Mouse (Mus musculus): ENCODE results near the gene Lrrc9. TPM values are rescaled to one million over a fixed set of nuclear protein-coding genes. Genes with fewer than 3 reads are reported as not detected.

Lrrc9 gene
- polyA plus RNA-seq, 1 experiment = not detected

- TF ChIP-seq MYOD1 (IDR thresholded peaks at IDR 0.05; ENCODE audit: control insufficient read depth, insufficient read length, low read depth) (no peak), USF1 (IDR thresholded peaks at IDR 0.05; ENCODE audit: low read depth) (no peak), CEBPB (IDR thresholded peaks at IDR 0.05; ENCODE audit: low read depth) (no peak), MYOG (IDR thresholded peaks at IDR 0.05; ENCODE audit: control insufficient read depth, extremely low read depth, insufficient read length) (no peak), CTCF (IDR thresholded peaks at IDR 0.05; ENCODE audit: control insufficient read depth, insufficient read depth, insufficient read length) (no peak), FOSL1 (IDR thresholded peaks at IDR 0.05; ENCODE audit: insufficient read depth, low read length, poor library complexity, severe bottlenecking) (no peak), MAX (IDR thresholded peaks at IDR 0.05) (no peak)
- no peaks in the 10 kb centered on the region for H3K36me3 ChIP-seq (ENCODE audit: control insufficient read depth, insufficient read depth)
- peaks cover 4% of the 10 kb centered on the region for H3K27me3 ChIP-seq (ENCODE audit: control insufficient read depth, insufficient read depth, insufficient read length)
- no peaks in the 10 kb centered on the region for H3K79me2 ChIP-seq (ENCODE audit: control insufficient read depth, insufficient read depth)
- no peak overlapping the region for H3ac ChIP-seq (ENCODE audit: control insufficient read depth, insufficient read length, low read depth)
- H3K4me3 ChIP-seq (ENCODE audit: insufficient read depth, poor library complexity, severe bottlenecking) = no peak overlapping the region
- no peaks in the 10 kb centered on the region for H3K79me3 ChIP-seq (ENCODE audit: low read depth)
Measured at GRCm38 (mm10) chr12:72519352-72519751, 77.7 kb downstream of the Lrrc9 start.

GRCm38 (mm10) chr12:72519855-72520254 is 78.2 kb downstream of the Lrrc9 start:
- Histone ChIP-seq H3K79me2 (ENCODE audit: control insufficient read depth, insufficient read depth) (no peaks in the 10 kb centered on the region), H3K27me3 (ENCODE audit: control insufficient read depth, insufficient read depth, insufficient read length) (peaks cover 2% of the 10 kb centered on the region), H3K4me3 (ENCODE audit: insufficient read depth, poor library complexity, severe bottlenecking) (no peak overlapping the region), H3ac (ENCODE audit: control insufficient read depth, insufficient read length, low read depth) (no peak overlapping the region), H3K36me3 (ENCODE audit: control insufficient read depth, insufficient read depth) (no peaks in the 10 kb centered on the region), H3K79me3 (ENCODE audit: low read depth) (no peaks in the 10 kb centered on the region)
- no peak for TF ChIP-seq FOSL1 (IDR thresholded peaks at IDR 0.05; ENCODE audit: insufficient read depth, low read length, poor library complexity, severe bottlenecking)
- no peak for TF ChIP-seq CTCF (IDR thresholded peaks at IDR 0.05; ENCODE audit: control insufficient read depth, insufficient read depth, insufficient read length)
- TF ChIP-seq USF1 (IDR thresholded peaks at IDR 0.05; ENCODE audit: low read depth) = no peak
- TF ChIP-seq MYOD1 (IDR thresholded peaks at IDR 0.05; ENCODE audit: control insufficient read depth, insufficient read length, low read depth) = no peak
- no peak for TF ChIP-seq MAX (IDR thresholded peaks at IDR 0.05)
- TF ChIP-seq CEBPB (IDR thresholded peaks at IDR 0.05; ENCODE audit: low read depth) = no peak
- TF ChIP-seq MYOG (IDR thresholded peaks at IDR 0.05; ENCODE audit: control insufficient read depth, extremely low read depth, insufficient read length) = no peak

DNA sequence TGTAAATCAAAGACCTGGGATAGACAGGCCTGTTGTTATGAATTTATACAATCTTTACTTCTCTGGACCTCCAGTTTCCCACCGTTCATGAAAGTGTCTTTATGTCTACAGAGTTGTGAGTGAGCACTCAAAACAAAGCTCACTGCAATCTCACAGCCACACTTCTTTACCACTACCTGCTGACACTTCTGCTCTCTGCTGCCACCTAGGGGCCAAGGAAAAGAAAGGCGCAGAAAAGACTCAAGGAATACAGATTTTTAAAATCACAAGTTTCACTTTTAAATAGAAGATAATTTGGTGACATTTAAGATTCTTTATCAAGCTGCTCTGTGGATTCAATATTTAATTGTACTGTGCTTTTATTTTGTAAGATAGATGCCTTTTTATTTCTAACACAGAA is 79.0 kb downstream of the Lrrc9 start:
- Histone ChIP-seq H3K4me3 (ENCODE audit: insufficient read depth, poor library complexity, severe bottlenecking) (no peak overlapping the region), H3K36me3 (ENCODE audit: control insufficient read depth, insufficient read depth) (no peaks in the 10 kb centered on the region), H3K79me3 (ENCODE audit: low read depth) (no peaks in the 10 kb centered on the region), H3K79me2 (ENCODE audit: control insufficient read depth, insufficient read depth) (no peaks in the 10 kb centered on the region), H3ac (ENCODE audit: control insufficient read depth, insufficient read length, low read depth) (no peak overlapping the region), H3K27me3 (ENCODE audit: control insufficient read depth, insufficient read depth, insufficient read length) (no peaks in the 10 kb centered on the region)
- TF ChIP-seq MYOG (IDR thresholded peaks at IDR 0.05; ENCODE audit: control insufficient read depth, extremely low read depth, insufficient read length) (no peak), CTCF (IDR thresholded peaks at IDR 0.05; ENCODE audit: control insufficient read depth, insufficient read depth, insufficient read length) (peak; percentile 14)

- no peaks in the 10 kb centered on the region for H3K79me2 ChIP-seq (ENCODE audit: control insufficient read depth, insufficient read depth)
- H3K27me3 ChIP-seq (ENCODE audit: control insufficient read depth, insufficient read depth, insufficient read length) = no peaks in the 10 kb centered on the region
- no peaks in the 10 kb centered on the region for H3K79me3 ChIP-seq (ENCODE audit: low read depth)
- TF ChIP-seq MYOG (IDR thresholded peaks at IDR 0.05; ENCODE audit: control insufficient read depth, extremely low read depth, insufficient read length) (no peak), CTCF (IDR thresholded peaks at IDR 0.05; ENCODE audit: control insufficient read depth, insufficient read depth, insufficient read length) (no peak), MAX (IDR thresholded peaks at IDR 0.05) (no peak), MYOD1 (IDR thresholded peaks at IDR 0.05; ENCODE audit: control insufficient read depth, insufficient read length, low read depth) (no peak), USF1 (IDR thresholded peaks at IDR 0.05; ENCODE audit: low read depth) (no peak), FOSL1 (IDR thresholded peaks at IDR 0.05; ENCODE audit: insufficient read depth, low read length, poor library complexity, severe bottlenecking) (no peak), CEBPB (IDR thresholded peaks at IDR 0.05; ENCODE audit: low read depth) (no peak)
- no peak overlapping the region for H3ac ChIP-seq (ENCODE audit: control insufficient read depth, insufficient read length, low read depth)
- H3K4me3 ChIP-seq (ENCODE audit: insufficient read depth, poor library complexity, severe bottlenecking) = no peak overlapping the region
- H3K36me3 ChIP-seq (ENCODE audit: control insufficient read depth, insufficient read depth) = no peaks in the 10 kb centered on the region
Measured at GRCm38 (mm10) chr12:72525588-72525987, 83.9 kb downstream of the Lrrc9 start.

GRCm38 (mm10) chr12:72532303-72532702 is 90.6 kb downstream of the Lrrc9 start:
- Histone ChIP-seq H3ac (ENCODE audit: control insufficient read depth, insufficient read length, low read depth) (no peak overlapping the region), H3K27me3 (ENCODE audit: control insufficient read depth, insufficient read depth, insufficient read length) (no peaks in the 10 kb centered on the region), H3K79me2 (ENCODE audit: control insufficient read depth, insufficient read depth) (peaks cover 10% of the 10 kb centered on the region), H3K79me3 (ENCODE audit: low read depth) (peaks cover 3% of the 10 kb centered on the region), H3K36me3 (ENCODE audit: control insufficient read depth, insufficient read depth) (no peaks in the 10 kb centered on the region), H3K4me3 (ENCODE audit: insufficient read depth, poor library complexity, severe bottlenecking) (no peak overlapping the region)
- TF ChIP-seq USF1 (IDR thresholded peaks at IDR 0.05; ENCODE audit: low read depth) (no peak), FOSL1 (IDR thresholded peaks at IDR 0.05; ENCODE audit: insufficient read depth, low read length, poor library complexity, severe bottlenecking) (no peak), CTCF (IDR thresholded peaks at IDR 0.05; ENCODE audit: control insufficient read depth, insufficient read depth, insufficient read length) (no peak), CEBPB (IDR thresholded peaks at IDR 0.05; ENCODE audit: low read depth) (no peak), MAX (IDR thresholded peaks at IDR 0.05) (no peak), MYOD1 (IDR thresholded peaks at IDR 0.05; ENCODE audit: control insufficient read depth, insufficient read length, low read depth) (no peak), MYOG (IDR thresholded peaks at IDR 0.05; ENCODE audit: control insufficient read depth, extremely low read depth, insufficient read length) (no peak)

GRCm38 (mm10) chr12:72533986-72534385 is 92.3 kb downstream of the Lrrc9 start:
- no peak for TF ChIP-seq USF1 (IDR thresholded peaks at IDR 0.05; ENCODE audit: low read depth)
- TF ChIP-seq MAX (IDR thresholded peaks at IDR 0.05) = no peak
- TF ChIP-seq CEBPB (IDR thresholded peaks at IDR 0.05; ENCODE audit: low read depth) = no peak
- no peak for TF ChIP-seq MYOD1 (IDR thresholded peaks at IDR 0.05; ENCODE audit: control insufficient read depth, insufficient read length, low read depth)
- TF ChIP-seq FOSL1 (IDR thresholded peaks at IDR 0.05; ENCODE audit: insufficient read depth, low read length, poor library complexity, severe bottlenecking) = no peak
- TF ChIP-seq CTCF (IDR thresholded peaks at IDR 0.05; ENCODE audit: control insufficient read depth, insufficient read depth, insufficient read length) = no peak
- TF ChIP-seq MYOG (IDR thresholded peaks at IDR 0.05; ENCODE audit: control insufficient read depth, extremely low read depth, insufficient read length) = no peak
- Histone ChIP-seq H3K27me3 (ENCODE audit: control insufficient read depth, insufficient read depth, insufficient read length) (no peaks in the 10 kb centered on the region), H3K79me3 (ENCODE audit: low read depth) (peaks cover 11% of the 10 kb centered on the region), H3K36me3 (ENCODE audit: control insufficient read depth, insufficient read depth) (no peaks in the 10 kb centered on the region), H3ac (ENCODE audit: control insufficient read depth, insufficient read length, low read depth) (no peak overlapping the region), H3K79me2 (ENCODE audit: control insufficient read depth, insufficient read depth) (peaks cover 27% of the 10 kb centered on the region), H3K4me3 (ENCODE audit: insufficient read depth, poor library complexity, severe bottlenecking) (no peak overlapping the region)
